Mouse (Mus musculus) lung, postnatal 0 days (tissue): ENCODE data around the gene Pin1rt1.

Experiments used
- CTCF ChIP-seq: IDR thresholded peaks from 2 replicates; pipeline ENCODE4 v1.5.1; 2016; ENCODE audit warnings: antibody characterized with exemption, mild to moderate bottlenecking
- EP300 ChIP-seq: IDR thresholded peaks from 2 replicates; pipeline ENCODE4 v1.6.1; 2016; ENCODE audit warnings: antibody characterized with exemption, mild to moderate bottlenecking, control low read depth

GRCm38 (mm10) chr2:104743160-104743559, 27.0 kb upstream of the Pin1rt1 start:
- TF ChIP-seq CTCF = no peak
- TF ChIP-seq EP300 = no peak
